Mouse (Mus musculus) left cerebral cortex, postnatal 4 days (tissue): ENCODE results near the gene Rasip1. TPM values are rescaled to one million over a fixed set of nuclear protein-coding genes. Genes with fewer than 3 reads are reported as not detected.
"Not testable (repeated sequence)": the region's sequence is repeated elsewhere in the genome, so short reads cannot be mapped to it uniquely, and the experiment has no call there.

Experiments
- DNase-seq: peaks from one replicate; pipeline ENCODE4 v3.0.0-alpha.2; 2022
- intact Hi-C: fragments of 180-260 bp; cut with DNase I; formaldehyde crosslinking; loops from one replicate; pipeline ENCODE4 v1.15.1; 2025
- total RNA-seq, 2 experiments: library from RNA; stranded (reverse); gene quantifications; 2 replicates each; pipeline ENCODE4 v1.2.3; 2021

Rasip1 gene
- total RNA-seq, 2 experiments from 2014 or later: 23.5 to 25.1 TPM

GRCm38 (mm10) chr7:45642503-45643255 is 15.4 kb downstream of the Rasip1 start:
- DNase-seq: no peak
- intact Hi-C loops: loop anchor here (5.0 kb wide), 1 partner anchor 60 kb away; no protein-coding TSS in a partner anchor

GRCm38 (mm10) chr7:45643441-45644178 is 16.3 kb downstream of the Rasip1 start:
- intact Hi-C loops: loop anchor here (5.0 kb wide), 1 partner anchor 59 kb away; no protein-coding TSS in a partner anchor
- DNase-seq: peak; percentile 99

DNA sequence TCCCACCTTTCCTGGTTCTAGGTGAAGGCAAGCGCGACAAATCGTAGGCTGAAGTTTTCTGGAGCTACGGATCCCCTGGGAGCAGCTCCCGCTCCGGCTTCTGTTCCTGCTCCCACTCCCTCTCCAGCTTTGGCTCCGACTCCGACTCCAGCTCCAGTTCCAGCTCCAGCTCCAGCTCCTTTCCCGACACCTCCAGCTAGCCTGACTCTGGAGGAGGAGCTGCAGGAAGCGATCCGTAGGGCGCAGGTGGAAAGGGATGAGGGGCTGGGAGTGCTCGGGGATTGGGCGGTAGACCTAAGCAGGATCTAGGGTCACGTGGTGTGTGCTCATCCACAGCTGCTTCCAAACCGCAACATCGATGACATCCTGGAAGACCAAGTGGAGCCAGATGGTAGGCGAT is 16.9 kb downstream of the Rasip1 start:
- peak; percentile 68 for DNase-seq
- intact Hi-C loops: loop anchor here (5.0 kb wide), 1 partner anchor 58 kb away; no protein-coding TSS in a partner anchor

DNA sequence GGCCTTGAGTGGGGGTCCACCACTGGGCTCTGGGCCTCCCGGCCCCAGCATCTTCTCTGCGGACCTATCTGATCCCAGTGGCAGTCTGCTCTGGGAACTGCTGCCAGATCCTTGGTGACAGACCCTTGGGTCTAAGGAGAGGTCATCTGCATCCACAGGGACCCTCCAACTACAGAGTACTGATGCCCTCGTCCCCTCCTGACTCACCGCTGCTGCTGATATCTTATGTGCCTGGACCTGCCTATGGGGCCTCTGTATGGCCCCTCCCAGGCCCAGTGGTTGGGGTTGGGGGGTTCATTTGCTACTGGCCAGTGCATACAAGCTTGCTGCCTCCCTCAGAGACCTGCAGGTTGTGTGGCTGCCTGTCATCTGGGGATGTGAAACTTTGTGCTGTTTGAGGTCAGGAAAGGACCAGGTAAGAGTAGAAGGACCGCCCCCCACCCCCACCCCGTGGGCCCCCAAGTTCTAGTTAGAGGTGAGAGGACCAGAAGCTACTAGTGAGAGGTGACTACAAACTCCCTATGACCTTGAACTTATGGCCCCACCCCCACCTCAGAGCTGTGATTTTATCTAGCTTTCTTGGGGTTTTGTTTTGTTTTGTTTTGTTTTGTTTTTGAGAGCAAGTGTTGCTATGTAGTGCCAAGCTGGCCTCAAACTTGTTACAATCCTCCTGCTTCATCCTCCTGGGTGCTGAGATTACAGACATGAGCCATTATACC is 17.7 kb downstream of the Rasip1 start:
- DNase-seq: no peak
- intact Hi-C loops: loop anchor here (5.0 kb wide), 1 partner anchor 57 kb away; no protein-coding TSS in a partner anchor

DNA sequence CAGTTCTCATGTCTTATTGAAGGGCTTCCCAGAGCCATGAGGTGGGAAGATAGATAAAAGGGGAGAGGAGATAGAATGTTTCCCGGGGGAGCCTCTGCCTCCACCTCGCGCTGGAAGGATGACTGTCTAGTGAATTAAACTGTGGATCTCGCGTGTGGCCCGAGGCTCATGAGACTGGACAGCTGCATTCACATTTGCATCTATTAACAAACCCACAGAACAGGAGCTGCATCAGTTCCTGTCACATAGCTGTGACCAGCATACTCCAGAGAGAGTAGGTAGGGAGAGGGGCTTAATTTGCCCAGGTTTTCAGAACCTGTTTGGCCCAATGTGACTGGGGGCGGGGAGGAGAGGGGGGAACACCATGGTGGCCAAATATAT is 18.3 kb downstream of the Rasip1 start:
- intact Hi-C loops: no loop called here

GRCm38 (mm10) chr7:45646671-45647070 is 19.4 kb downstream of the Rasip1 start:
- intact Hi-C loops: no loop called here
- no peak for DNase-seq

More for the DNA sequence above, 18.3 kb downstream of the Rasip1 start:
- DNase-seq: no peak

DNA sequence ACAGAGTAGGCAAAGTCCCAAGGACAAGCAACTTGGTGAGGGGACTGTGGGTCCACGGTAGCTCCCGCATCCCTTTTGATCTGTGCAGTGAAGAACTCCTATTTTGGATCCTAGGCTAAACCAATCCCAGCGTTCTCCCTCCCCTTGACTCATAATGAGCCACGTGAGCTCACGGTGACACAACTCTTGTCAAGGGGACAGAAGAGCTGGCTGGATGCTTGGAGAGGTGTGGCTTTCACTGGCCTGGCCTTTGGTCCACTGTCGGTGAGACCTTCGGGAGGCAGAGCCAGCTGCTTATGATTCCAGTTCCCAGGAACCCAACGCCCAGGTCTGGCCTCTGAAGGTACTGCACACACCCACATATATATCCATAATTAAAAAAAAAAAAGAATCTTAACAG is 22.1 kb downstream of the Rasip1 start:
- DNase-seq: no peak
- intact Hi-C loops: no loop called here

- intact Hi-C loops, DNase-seq: not testable (repeated sequence)
These were observed 23.2 kb downstream of the Rasip1 start for GRCm38 (mm10) chr7:45650484-45650883.

DNA sequence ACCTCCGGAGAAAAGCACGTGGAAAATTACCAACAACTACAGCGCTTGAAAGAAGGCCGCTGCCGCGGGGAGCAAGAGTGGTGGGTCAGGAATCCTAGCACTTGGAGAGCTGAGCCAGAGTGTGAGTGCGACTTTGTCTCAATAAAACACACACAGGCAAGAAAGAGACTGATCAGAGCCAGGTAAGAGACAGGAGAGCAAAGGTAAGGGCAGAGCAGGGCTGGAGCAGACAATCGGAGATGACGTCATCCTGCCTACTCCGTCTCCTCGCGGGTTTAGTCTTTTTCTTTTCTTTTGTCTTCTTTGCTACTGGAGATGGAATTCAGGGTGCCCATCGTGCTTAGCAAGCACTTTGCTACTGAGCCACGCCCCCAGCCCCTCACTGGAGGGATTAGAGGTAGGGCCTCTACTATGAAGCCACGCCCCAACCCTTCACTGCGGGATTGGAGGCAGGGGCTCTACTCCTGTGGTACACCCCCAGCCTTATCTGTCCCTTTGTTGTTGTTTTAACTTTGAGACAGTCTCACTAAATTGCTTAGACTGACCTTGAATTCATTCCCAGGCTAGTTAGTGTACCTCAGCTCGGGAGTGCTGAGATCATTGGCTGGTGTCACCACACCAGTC is 27.2 kb downstream of the Rasip1 start:
- intact Hi-C loops: no loop called here
- no peak for DNase-seq

GRCm38 (mm10) chr7:45660746-45661478 is 33.6 kb downstream of the Rasip1 start:
- no peak for DNase-seq
- intact Hi-C loops: no loop called here

DNA sequence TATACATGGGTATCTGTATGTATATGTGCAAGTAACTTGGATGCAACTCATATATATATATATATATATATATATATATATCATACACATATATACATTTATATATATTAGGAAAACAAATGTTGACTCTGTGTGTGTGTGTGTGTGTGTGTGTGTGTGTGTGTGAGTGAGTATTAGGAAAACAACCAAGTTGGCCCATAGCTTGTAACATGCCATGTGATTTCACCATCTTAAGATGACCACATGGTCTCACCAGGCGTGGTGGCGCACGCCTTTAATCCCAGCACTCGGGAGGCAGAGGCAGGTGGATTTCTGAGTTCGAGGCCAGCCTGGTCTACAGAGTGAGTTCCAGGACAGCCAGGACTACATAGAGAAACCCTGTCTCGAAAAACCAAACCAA is 34.4 kb downstream of the Rasip1 start:
- intact Hi-C loops, DNase-seq: not testable (repeated sequence)

DNA sequence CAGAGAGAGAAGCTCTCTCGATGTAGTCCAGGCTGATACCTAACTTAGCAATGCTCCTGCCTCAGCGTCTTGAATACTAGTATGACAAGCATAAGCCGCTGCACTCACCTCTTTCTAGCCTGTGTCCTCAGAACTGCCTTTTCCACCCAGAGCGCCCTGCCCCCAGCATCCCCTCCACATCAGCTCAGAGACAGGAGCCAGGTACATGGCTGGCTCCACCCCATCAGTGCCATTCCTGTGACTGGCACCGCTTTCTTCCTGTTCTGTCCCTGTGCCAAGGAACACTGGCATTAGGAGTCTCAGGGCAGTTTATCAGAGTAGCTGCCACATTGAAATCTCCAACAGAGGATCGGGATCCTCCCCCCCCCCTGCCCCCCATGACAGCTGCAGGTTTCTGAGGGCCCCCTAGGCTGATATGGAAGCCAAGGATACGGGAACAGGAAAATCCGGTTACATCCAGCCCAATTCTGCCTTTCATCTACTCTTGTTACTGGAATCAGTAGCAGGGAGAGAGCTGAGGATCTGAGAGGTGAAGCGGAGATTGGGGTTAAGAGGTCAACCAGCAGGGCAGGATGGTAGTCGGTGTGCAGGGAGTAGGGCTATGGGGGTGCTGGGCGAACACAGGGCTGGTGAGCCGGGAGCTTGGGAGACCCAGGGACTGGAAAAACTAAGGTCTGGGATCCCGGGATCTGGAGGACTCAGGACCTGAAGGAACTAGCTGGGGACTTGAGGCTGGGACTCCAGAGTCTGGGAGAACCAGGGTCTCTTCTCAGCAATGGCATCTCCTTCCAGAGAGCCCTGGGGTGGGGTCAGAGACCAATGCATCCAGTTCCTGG is 38.2 kb downstream of the Rasip1 start:
- intact Hi-C loops: no loop called here
- DNase-seq: no peak

- intact Hi-C loops: no loop called here
- no peak for DNase-seq
These were observed 38.9 kb downstream of the Rasip1 start, which contains the start of gene Fut2 for GRCm38 (mm10) chr7:45666161-45666560. Fut2 (minus strand) TSS chr7:45666394.

- DNase-seq: no peak
- intact Hi-C loops: no loop called here
These were observed 40.5 kb downstream of the Rasip1 start for GRCm38 (mm10) chr7:45667761-45668160.

- DNase-seq: no peak
- intact Hi-C loops: no loop called here
These were observed 41.6 kb downstream of the Rasip1 start for GRCm38 (mm10) chr7:45668921-45669320.

DNA sequence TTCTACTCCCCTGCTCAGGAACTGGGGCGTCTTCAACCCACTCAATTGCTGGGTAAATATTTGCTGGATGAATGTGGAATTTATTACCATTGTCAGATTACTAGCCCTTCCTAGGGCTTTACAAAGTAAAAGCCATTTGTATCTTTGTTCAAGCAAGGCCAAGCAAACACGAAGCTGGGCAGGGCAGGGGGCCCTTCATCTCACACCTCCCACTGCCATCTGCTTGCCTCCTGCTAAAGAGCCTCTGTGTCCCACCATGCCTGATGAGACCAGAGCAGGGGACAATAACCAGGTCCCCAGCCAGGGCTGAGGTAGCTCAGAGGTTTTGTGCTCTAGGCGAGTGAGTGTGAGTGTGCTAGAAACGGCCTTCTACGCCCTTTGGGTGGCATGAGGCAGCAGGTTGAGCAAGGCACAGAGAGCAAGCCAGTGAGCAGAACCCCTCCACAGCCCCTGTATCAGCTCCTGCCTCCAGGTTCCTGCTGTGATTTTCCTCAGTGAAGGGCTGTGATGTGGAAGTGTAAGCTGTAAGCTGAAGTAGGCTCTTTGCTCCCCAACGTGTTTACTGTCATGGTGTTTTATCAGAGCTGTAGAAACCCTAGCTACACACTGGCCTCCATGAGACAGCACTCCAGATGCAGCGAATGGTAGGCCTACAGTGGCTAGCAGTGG is 50.5 kb downstream of the Rasip1 start:
- intact Hi-C loops: no loop called here
- no peak for DNase-seq

DNA sequence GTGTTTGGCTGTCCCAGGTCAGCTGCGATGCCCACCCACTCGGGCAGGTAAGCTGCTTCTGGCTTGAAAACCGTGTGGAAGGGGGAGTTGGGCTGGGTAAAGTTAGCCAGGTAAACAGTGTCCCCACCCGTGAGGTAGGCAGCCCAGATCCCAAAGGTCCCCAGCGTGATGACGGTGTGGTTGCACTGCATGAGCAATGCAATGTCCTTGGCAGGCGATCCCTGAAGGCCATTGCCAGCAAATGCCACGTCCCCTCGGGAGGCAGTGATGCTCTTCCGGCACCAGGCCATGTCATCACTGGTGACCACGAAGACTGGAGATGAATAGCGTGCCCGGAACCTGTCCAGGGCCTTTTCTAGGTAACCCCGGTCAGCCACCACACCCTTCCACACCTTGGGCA is 51.2 kb downstream of the Rasip1 start:
- intact Hi-C loops: no loop called here
- DNase-seq: no peak

DNA sequence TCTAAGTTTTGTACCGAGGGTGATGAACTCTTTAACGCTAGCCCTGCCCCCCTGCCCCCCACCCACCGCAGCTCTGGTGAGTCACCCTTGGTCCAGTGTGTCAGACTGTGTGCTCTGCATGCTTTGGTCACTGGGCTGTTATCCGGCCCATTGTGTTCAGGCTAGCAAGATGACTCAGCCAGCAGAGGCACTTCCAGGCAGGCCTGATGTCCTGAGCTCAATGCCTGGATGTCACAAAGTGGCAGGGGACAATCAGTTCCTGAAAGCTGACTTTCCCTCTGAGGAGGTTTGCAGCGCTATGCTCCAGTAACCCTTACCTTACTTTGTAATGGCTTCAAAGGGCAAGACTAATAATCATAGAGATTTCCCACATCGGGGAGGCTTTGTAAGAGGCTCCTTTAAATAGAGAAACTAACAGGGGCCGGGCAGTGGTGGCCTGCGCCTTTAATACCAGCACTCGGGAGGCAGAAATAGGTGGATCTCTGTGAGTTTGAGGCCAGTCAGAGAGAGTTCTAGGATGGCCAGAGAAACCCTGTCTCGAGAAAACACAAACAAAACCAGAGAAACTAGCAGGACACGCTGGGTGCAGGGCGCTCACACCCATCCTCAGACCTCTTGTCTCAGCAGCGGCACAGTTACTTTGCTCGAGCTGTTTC is 52.8 kb downstream of the Rasip1 start:
- intact Hi-C loops: loop anchor here (10.0 kb wide), 1 partner anchor 85 kb away; no protein-coding TSS in a partner anchor
- no peak for DNase-seq
